9 mouse cellular contexts compared by ENCODE assay signal in the genomic region with DNA sequence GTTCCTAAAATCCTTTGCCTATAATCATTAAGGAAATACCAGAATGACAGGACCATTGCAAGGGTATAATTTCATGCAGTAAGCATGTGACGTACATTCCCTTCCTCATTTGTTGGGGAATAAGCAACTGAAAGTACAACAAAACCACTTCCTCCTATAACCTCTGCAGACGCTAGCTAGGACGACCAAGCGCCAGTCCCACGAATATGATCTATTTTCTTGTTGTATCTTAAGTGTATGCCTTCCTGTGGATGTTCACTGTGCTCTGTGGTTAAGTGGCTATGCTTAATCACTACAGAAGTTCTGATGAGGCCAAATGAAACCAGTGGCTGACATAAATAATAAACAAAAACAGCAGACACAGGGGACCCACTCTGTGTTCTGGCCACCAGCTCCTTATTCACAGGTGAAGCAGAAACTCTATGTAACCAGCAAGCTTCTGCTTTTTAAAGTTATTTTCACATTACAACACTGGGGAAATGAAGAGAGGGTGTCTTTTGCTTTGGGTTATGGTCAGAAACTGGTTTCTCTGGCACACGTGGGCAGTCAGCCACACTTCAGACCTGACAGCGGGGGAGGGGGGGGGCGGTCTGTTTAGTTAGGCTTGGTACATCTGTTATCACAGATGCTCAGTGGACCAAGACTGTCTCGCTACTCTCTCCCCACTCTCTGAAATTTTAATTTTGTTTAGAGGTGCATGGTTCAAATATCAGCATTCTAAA.
DNase-seq lines count a peak whose midpoint lies in the region; ATAC-seq lines count a peak whose summit lies in the region.
"Had no signal": no experiment of that assay in that cellular context is flagged by ENCODE, and none has a peak within 500 bp of the region (broad histone marks: within the 10 kb centered on the region; RNA-seq: fewer than 3 reads in every experiment).

No protein-coding gene starts in this region.

- H3K36me3 ChIP-seq in liver, embryonic 15.5 days (replicated peaks), result peaks cover 10% of the 10 kb centered on the region
- H3K36me3 ChIP-seq in liver, embryonic 11.5 days (ENCODE audit: control insufficient read depth, insufficient read depth, low read length), result peaks cover 2% of the 10 kb centered on the region; the same call in 1 of the 2 replicates
- no peaks in the 10 kb centered on the region for H3K36me3 ChIP-seq in macrophage (ENCODE audit: inconsistent target)
- H3K36me3 ChIP-seq in midbrain, embryonic 15.5 days (replicated peaks), result peaks cover 2% of the 10 kb centered on the region; the same call in 1 of the 2 replicates

- no peaks in the 10 kb centered on the region for H3K27me3 ChIP-seq in liver, embryonic 15.5 days
- no peaks in the 10 kb centered on the region for H3K27me3 ChIP-seq in liver, embryonic 11.5 days (replicated peaks; ENCODE audit: control insufficient read depth, insufficient read depth, low read length)
- H3K27me3 ChIP-seq in midbrain, embryonic 15.5 days (replicated peaks), result no peaks in the 10 kb centered on the region

- H3K27ac ChIP-seq in liver, embryonic 15.5 days (replicated peaks), result peak overlapping the region; percentile 59
- H3K27ac ChIP-seq in liver, embryonic 11.5 days (ENCODE audit: low read depth, low read length), result no peak overlapping the region
- H3K27ac ChIP-seq in macrophage, result peak overlapping the region; percentile 75
- H3K27ac ChIP-seq in midbrain, embryonic 15.5 days, result no peak overlapping the region

- no peaks in the 10 kb centered on the region for H3K79me2 ChIP-seq in macrophage (ENCODE audit: inconsistent target)

- no peak overlapping the region for H3K4me3 ChIP-seq in liver, embryonic 15.5 days (replicated peaks)
- no peak overlapping the region for H3K4me3 ChIP-seq in liver, embryonic 11.5 days (ENCODE audit: low read depth, low read length)
- H3K4me3 ChIP-seq in macrophage (ENCODE audit: inconsistent target), result peak overlapping the region; percentile 10; the same call in 1 of the 2 replicates
- no peak overlapping the region for H3K4me3 ChIP-seq in midbrain, embryonic 15.5 days

- H3K9me3 ChIP-seq in liver, embryonic 15.5 days (replicated peaks), result no peaks in the 10 kb centered on the region
- H3K9me3 ChIP-seq in liver, embryonic 11.5 days (ENCODE audit: control insufficient read depth, low read length), result no peaks in the 10 kb centered on the region
- H3K9me3 ChIP-seq in midbrain, embryonic 15.5 days, result no peaks in the 10 kb centered on the region

- peak; percentile 51 to 63 for DNase-seq in cerebellum, postnatal 14 days
- DNase-seq in liver, embryonic 11.5 days (ENCODE audit: low spot score), result no peak
- peak; percentile 63 for DNase-seq in thymus, postnatal 0 days (ENCODE audit: low spot score)
- no peak for DNase-seq in ovary, postnatal 10 days (ENCODE audit: low spot score)
- DNase-seq: lung, embryonic 14.5 days had no signal

- H3K4me2 ChIP-seq in liver, embryonic 15.5 days, result peak overlapping the region; percentile 20
- no peak overlapping the region; the same call in 1 of the 2 replicates for H3K4me2 ChIP-seq in liver, embryonic 11.5 days
- H3K4me2 ChIP-seq in midbrain, embryonic 15.5 days, result no peak overlapping the region
- H3K4me2 ChIP-seq: lung, embryonic 14.5 days had no signal

- H3K4me1 ChIP-seq in liver, embryonic 15.5 days (replicated peaks), result peaks cover 2% of the 10 kb centered on the region; the same call in 1 of the 2 replicates
- no peaks in the 10 kb centered on the region; the same call in 1 of the 2 replicates for H3K4me1 ChIP-seq in liver, embryonic 11.5 days (replicated peaks; ENCODE audit: control insufficient read depth, insufficient read depth, low read length)
- H3K4me1 ChIP-seq in midbrain, embryonic 15.5 days, result no peaks in the 10 kb centered on the region

- 29% methylated on average over 9 of the region's 9 CpGs for WGBS in liver, embryonic 15.5 days (ENCODE audit: insufficient replicate concordance)
- 50% methylated on average over 9 of the region's 9 CpGs for WGBS in liver, embryonic 11.5 days
- 2% methylated on average over 7 of the region's 9 CpGs for WGBS in macrophage (ENCODE audit: missing documents)
- WGBS in midbrain, embryonic 15.5 days, result 67% methylated on average over 9 of the region's 9 CpGs

- ATAC-seq in cerebellum, adult (ENCODE audit: insufficient number of reproducible peaks, low FRiP score, low TSS enrichment), result no peak
- 0 out of 2 replicates have a peak, but pooled peaks have one; percentile 28 for ATAC-seq in liver, embryonic 15.5 days (ENCODE audit: insufficient read depth)
- no peak for ATAC-seq in liver, embryonic 11.5 days (replicated peaks; ENCODE audit: low FRiP score)
- no peak for ATAC-seq in midbrain, embryonic 15.5 days (replicated peaks)

- H3K9ac ChIP-seq in liver, embryonic 15.5 days, result no peak overlapping the region
- no peak overlapping the region for H3K9ac ChIP-seq in liver, embryonic 11.5 days (ENCODE audit: low read depth, low read length)
- H3K9ac ChIP-seq in midbrain, embryonic 15.5 days, result no peak overlapping the region
- H3K9ac ChIP-seq: lung, embryonic 14.5 days had no signal

Comparison
In these comparisons a context has a peak if more than half of its experiments do, and no peak if none do; other contexts are left out.
1. H3K27ac ChIP-seq: peak in liver, embryonic 15.5 days (single experiment) and macrophage (single experiment); none in liver, embryonic 11.5 days (single experiment) and midbrain, embryonic 15.5 days (single experiment).
2. DNase-seq: peak in cerebellum, postnatal 14 days (2 of 2) and thymus, postnatal 0 days (single experiment); none in liver, embryonic 11.5 days (single experiment) and ovary, postnatal 10 days (single experiment).